Mouse (Mus musculus): ENCODE results near the gene Irs1.

GRCm38 (mm10) chr1:82320456-82320855 is 29.2 kb upstream of the Irs1 start:
- TF ChIP-seq CTCF (IDR thresholded peaks at IDR 0.05) (no peak), EP300 (IDR thresholded peaks at IDR 0.05) (no peak)
